Mouse (Mus musculus) left cerebral cortex, adult 2 months (tissue): ENCODE data around the gene Ttc7. TPM values are rescaled to one million over a fixed set of nuclear protein-coding genes. Genes with fewer than 3 reads are reported as not detected.

ENCODE experiments used
- DNase-seq, 2 experiments: peaks; one replicate each; pipeline ENCODE4 v3.0.0; 2021 to 2022; ENCODE audit warnings: low spot score in 2 of 2, mixed read lengths in 1 of 2; ENCODE audit errors: extremely low spot score in 1 of 2
- H3K27ac ChIP-seq: fragments of 200-600 bp; 2 replicates; pipeline ENCODE4 v1.8.1; 2022
- H3K4me3 ChIP-seq: fragments of 200-600 bp; 2 replicates; pipeline ENCODE4 v1.8.1; 2022
- CTCF ChIP-seq: fragments of 200-600 bp; IDR thresholded peaks from 2 replicates; pipeline ENCODE4 v1.8.1; 2022; ENCODE audit warnings: antibody characterized with exemption, mild to moderate bottlenecking, moderate library complexity
- intact Hi-C: fragments of 180-260 bp; cut with DNase I; formaldehyde crosslinking; loops from one replicate; pipeline ENCODE4 v1.15.1; 2025
- total RNA-seq, 2 experiments: library from RNA; stranded (reverse); gene quantifications; 2 replicates each; pipeline ENCODE4 v1.2.3; 2021

Ttc7 gene
- total RNA-seq, 2 experiments from 2014 or later = 11.8 to 13.2 TPM

DNA sequence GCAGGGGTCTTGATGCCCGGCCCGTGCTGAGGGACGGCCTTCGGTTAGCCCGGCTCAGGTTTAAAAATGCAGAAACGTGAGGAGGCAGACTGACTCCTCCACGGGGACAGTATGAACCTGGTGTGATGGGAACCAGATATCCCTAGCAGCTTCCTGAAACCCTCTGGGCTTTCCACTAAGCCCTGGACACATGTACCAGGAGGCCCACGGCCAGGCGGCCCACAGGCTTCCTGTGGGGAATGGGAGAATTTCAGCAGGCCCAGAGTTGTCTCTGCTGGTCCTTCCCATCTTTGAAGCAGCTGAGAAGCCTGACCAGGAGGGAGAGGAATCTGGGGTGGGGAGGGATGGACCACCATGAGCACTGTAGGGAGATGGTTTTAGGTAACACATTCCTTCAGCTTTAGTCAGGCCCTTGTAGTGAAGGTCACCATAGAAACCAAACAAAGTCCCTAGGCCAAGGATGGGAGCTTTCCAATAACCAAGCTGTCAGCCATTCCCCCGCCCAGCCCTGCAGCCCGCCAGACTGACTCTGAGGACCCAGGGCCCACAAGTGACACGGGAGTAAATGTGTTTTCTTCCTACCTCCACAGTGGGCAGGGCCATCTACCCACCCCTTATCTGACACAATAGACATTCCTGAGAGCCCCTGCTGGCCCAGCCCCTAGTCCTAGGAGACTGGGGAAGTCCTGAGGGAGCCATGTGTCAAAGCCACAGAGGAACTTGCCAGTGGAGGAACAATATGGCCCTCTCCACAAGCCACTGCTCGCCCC is 68.0 kb downstream of the Ttc7 start:
- no peak for DNase-seq
- no peak overlapping the region for H3K27ac ChIP-seq
- intact Hi-C loops = no loop called here
- no peak overlapping the region for H3K4me3 ChIP-seq
- TF ChIP-seq CTCF = no peak

DNA sequence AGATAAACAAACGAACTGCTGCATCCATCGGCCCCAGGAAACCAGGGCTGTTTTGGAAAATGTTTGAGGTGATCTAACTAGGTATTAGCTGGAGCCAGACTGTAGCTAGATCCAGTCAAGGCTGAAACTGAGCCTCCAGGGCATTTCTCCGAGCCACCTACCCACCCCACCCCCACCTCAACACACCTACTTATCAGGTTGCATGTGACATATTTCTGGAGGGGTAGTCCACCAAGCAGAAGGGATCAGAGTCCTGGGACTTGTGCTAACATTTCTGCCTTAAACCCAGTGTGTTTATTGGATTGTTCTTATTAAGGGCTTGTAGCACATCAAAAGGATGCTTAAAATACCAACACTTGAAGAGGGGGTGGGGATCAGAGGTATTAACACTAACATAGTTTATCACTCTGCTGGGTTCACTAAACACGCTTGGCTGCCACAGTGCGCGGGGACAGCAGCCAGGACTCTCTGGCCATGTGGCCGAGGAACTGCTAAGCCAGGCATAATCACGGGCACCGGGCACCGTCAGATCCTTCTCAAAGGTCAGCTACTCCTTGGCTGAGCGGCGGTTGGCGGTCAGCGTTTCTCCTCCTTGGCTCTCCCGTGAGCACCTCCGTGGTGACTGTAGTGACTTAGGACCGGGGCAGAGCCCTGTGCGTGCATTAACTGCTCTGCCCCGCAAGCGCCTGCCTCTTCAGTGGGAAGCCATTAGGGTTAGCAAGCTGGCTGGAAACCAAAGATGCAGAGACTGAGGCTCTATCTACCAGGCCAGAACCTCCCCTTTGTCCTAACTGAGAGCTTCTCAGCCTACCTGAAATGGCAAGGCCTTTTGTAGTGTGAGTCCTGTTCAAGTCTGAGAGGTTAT is 68.8 kb downstream of the Ttc7 start:
- no peak for TF ChIP-seq CTCF
- intact Hi-C loops = no loop called here

DNA sequence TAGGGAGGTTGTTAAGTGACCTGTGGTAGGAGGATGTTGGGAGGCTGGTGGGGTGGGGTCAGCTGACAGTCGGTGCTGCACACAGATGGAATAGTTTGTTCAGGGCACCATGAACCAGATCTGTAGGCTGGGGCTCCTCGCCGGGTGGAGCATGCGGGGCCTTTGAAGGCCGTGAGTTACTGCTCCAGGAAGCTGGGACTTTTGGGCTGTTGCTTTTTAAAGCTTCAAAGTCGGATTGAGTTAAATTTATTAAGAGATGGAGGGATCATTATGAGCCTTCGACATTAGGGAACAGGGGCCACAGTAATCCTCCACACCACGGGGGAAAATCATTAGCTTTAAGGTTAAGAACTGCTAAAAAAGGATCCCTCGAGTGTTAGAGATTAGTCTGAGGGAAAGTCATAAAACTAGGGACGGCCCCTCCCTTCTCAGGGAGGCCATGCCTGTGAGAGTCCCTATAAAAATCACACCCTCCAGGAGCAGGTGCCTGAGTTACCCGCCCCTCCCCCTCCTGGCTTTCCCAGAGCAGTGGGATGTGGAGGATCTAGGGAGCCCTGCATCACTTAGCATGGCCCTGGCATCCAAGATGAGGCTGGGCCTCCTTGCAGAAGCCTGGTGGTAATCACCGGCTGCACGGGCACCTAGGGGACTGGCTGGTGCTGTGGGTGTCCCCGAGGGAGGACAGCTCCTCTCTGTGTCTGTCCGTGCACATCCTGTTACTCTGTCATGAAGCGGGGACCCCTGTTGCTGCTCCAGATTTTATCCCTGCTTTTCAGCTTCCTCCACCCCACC is 69.6 kb downstream of the Ttc7 start:
- H3K27ac ChIP-seq = no peak overlapping the region
- no peak for DNase-seq
- no peak for TF ChIP-seq CTCF
- intact Hi-C loops = no loop called here
- H3K4me3 ChIP-seq = no peak overlapping the region

More for the DNA sequence above, 68.8 kb downstream of the Ttc7 start:
- DNase-seq = no peak
- no peak overlapping the region for H3K4me3 ChIP-seq
- no peak overlapping the region for H3K27ac ChIP-seq

DNA sequence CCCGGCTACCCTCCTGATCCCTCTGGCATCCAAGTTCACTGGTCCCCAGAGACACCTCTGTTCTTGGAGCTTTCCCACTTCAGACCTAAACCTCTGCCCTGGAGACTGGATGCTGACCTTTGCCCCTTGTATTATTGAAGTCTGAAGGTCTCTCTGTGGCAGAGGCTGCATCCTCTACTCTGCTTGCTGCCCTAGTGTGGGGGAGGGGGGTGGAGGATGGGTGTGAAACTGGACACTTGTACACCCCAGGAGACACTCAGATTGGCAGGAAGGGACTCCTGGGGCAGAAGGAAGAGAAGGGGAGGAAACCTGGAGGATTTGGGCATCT is 70.2 kb downstream of the Ttc7 start:
- Histone ChIP-seq H3K4me3 (no peak overlapping the region), H3K27ac (no peak overlapping the region)
- TF ChIP-seq CTCF = no peak
- no peak for DNase-seq
- intact Hi-C loops = no loop called here

DNA sequence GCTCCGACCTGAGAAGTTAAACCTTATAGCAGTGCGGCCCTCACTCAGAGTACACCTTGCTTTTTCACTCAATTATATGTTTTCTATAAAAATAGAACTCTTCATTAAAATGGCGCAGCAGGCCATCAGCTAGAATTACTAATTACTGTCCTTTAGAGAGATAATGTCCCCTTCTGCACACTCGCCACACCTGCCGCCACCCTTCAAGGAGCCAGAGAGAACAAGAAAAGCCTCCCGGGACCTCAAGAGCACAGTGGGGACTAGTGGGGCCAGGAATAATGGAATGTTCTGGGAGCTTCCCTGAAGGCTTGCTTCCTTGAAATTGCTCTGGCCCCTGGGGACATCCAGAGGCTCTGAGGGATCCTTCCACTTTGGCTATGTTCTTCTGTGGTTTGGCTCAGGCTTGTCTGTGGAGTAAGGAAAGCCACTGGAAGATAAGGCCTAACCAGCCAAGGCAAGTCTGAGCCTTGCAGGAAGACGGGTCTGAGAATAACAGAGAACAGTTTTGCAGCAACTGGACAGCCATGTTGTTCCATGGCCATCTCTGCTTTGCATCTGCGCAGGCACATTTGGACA is 71.1 kb downstream of the Ttc7 start:
- 0 out of 2 replicates have a peak overlapping the region, but pooled peaks have one; percentile 12 for H3K27ac ChIP-seq
- no peak overlapping the region for H3K4me3 ChIP-seq
- no peak for TF ChIP-seq CTCF
- intact Hi-C loops = no loop called here
- DNase-seq = no peak

DNA sequence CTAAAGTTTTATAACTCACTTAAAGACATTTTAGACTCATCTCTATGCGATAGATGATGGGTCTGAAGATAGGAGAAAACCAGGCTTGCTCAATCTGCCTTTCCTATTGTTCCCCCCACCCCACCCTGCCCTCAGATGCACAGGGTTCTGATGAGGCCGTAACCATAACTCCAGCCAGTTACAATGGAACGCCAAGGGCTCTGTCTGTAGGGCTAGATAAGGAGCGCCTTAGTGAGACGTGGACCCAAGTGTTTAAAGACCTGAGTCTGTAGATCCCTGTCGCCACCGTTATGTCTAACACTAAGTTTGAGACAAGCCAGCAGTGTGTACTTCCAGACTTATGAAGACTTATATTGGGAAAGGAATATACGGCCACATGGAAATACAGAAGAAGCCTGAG is 72.8 kb downstream of the Ttc7 start:
- Histone ChIP-seq H3K4me3 (no peak overlapping the region), H3K27ac (no peak overlapping the region)
- DNase-seq = no peak
- no peak for TF ChIP-seq CTCF
- intact Hi-C loops = no loop called here

DNA sequence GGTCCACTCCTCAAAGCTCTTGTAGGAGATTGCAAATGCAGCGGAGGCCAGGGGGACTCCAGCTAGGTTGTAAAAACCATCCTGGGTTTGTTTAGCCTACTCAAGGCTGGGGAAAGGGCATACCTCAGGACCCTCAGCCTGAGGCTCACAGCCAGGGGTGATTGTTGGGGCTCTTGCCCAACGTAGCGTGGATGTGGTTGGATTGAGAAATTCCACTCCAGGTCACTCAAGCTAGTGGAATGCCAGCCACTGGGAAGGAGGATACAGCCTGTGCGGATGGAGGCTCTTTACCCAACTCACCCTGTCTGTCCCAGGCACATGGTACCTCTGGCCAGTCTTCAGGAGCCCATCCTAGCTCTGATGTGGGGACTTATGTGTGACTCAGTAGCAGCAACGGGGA is 73.6 kb downstream of the Ttc7 start:
- intact Hi-C loops = no loop called here
- Histone ChIP-seq H3K4me3 (no peak overlapping the region), H3K27ac (no peak overlapping the region)
- DNase-seq = no peak
- TF ChIP-seq CTCF = no peak

DNA sequence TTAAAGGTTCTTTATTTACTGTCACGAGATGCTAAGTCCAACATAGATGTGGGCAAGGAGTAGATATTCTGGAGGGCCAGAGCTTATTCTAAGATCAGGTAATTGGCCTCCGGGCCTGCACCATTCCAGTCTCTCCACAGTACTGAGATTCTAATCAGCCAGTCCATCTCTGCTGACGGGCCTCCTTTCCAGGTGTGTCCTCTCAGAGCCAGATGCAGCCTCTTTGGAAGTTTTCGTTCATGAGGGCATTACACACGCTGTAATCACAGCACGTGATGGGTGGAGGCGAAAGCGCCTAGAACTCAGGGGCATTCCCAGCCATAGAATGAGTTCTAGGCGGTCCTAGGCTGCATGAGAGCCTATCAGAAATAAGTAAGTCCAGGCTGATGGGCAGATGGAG is 74.8 kb downstream of the Ttc7 start:
- Histone ChIP-seq H3K4me3 (no peak overlapping the region), H3K27ac (no peak overlapping the region)
- intact Hi-C loops = no loop called here
- no peak for TF ChIP-seq CTCF
- no peak for DNase-seq

DNA sequence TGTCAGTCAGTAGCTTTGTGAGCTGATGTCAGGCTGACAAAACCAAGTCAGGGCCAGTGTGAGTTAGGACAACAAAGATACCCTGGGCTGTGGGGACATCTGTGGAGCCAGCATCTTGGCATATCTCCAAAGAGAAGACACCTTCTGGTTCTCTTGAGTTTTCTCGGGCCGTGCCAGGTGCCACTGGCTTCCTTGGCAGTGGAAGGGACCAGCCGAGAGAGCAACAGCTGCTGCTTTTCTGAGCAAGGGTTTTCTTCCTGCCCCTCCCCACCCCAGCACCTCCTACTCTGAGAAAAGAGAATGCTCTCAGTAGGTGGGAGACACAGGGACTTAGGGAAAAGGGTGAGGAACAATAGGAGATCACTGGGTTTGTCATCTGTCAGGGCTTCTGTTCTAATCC is 78.4 kb downstream of the Ttc7 start:
- TF ChIP-seq CTCF = no peak
- intact Hi-C loops = no loop called here
- no peak for DNase-seq
- H3K27ac ChIP-seq = no peak overlapping the region
- no peak overlapping the region for H3K4me3 ChIP-seq

DNA sequence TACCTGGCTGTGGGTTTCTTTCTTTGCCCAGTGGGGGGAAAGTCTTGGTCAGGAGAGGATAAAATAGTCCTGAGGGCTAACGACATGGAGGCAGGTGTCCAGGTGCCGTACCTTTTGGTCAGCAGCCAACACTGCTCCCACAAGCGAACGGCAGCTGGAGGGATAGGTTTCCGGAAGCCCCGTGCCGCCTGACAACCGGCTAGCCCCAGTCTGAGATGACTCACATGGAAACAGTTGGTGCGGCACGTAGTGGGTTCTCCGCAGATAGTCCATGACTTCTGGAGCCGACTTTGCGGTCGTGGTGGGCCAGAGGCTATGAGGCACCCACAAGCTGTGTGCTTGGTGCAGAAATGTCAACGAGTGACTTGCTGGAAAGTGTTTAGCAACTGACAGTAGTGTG is 81.4 kb downstream of the Ttc7 start:
- no peak for TF ChIP-seq CTCF
- DNase-seq = no peak
- intact Hi-C loops = no loop called here
- H3K27ac ChIP-seq = no peak overlapping the region
- H3K4me3 ChIP-seq = no peak overlapping the region

DNA sequence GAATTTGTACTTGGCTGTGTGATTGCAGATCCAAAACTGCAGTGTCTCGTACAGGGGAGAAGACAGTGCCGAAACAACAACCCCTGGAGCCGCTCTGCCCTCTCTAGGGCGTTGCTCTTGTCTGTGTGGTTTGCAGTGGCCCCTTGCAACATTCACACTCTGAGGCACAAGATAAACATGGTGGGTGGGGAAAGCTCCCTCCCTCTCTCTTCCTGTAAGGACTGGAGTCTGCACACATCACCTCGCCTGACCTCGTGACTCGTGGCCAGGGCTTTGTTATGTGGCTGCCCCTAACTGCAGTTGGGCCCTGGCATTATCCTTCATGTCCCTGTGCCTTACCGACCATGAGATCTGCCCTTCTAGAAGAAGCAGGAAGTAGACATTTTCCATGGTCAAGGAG is 82.6 kb downstream of the Ttc7 start:
- intact Hi-C loops = no loop called here
- TF ChIP-seq CTCF = no peak
- DNase-seq = no peak
- Histone ChIP-seq H3K27ac (no peak overlapping the region), H3K4me3 (no peak overlapping the region)

DNA sequence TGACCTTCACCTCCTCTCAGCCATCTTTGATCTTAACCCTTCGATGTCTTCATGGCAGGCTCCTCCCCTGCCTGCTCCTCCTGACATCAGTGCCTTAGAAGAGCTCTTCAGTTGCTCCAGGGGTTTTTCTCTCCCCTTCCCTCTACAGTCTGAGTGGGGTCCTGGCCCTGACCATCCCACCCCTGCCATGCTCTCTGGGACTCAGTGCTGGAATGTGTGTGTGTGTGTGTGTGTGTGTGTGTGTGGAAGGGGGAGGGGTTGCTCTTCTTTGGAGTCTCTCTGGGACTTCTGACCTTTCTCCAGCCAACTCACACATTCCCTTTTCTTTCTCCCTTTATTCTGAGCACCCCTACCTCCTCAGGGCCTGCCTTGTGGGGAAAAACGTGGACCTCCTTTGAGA is 83.8 kb downstream of the Ttc7 start:
- no peak overlapping the region for H3K4me3 ChIP-seq
- no peak for TF ChIP-seq CTCF
- no peak overlapping the region for H3K27ac ChIP-seq
- intact Hi-C loops = no loop called here
- DNase-seq = no peak
